Mouse (Mus musculus) stomach, embryonic 16.5 days (tissue): ENCODE data around the gene Pitpna. TPM values are rescaled to one million over a fixed set of nuclear protein-coding genes. Genes with fewer than 3 reads are reported as not detected.

Experiments
- ATAC-seq: fragments of 200-750 bp; cut with Nextera tagmentation; 2 replicates; pipeline ENCODE4 v1.8.0; 2017; ENCODE audit warnings: moderate number of reproducible peaks, moderate TSS enrichment; ENCODE audit not compliant: insufficient read depth, low FRiP score
- H3K27ac ChIP-seq: fragments of 300-500 bp; sonication (generic); 2 replicates; pipeline ENCODE4 v1.5.1; 2014; ENCODE audit warnings: low read length
- H3K27me3 ChIP-seq: fragments of 300-500 bp; sonication (generic); 2 replicates; pipeline ENCODE4 v1.6.1; 2014; ENCODE audit warnings: low read length, control low read depth, mixed read lengths; ENCODE audit not compliant: control insufficient read depth, insufficient read depth
- H3K36me3 ChIP-seq: fragments of 300-500 bp; sonication (generic); 2 replicates; pipeline ENCODE4 v1.6.1; 2014; ENCODE audit warnings: low read length; ENCODE audit not compliant: control insufficient read depth, insufficient read depth
- H3K4me1 ChIP-seq: fragments of 300-500 bp; sonication (generic); 2 replicates; pipeline ENCODE4 v1.6.1; 2014; ENCODE audit warnings: low read length, control low read depth, mixed read lengths; ENCODE audit not compliant: control insufficient read depth, insufficient read depth
- H3K4me2 ChIP-seq: fragments of 300-500 bp; sonication (generic); 2 replicates; pipeline ENCODE4 v1.6.1; 2014; ENCODE audit warnings: low read depth, low read length, mixed read lengths
- H3K4me3 ChIP-seq: fragments of 300-500 bp; sonication (generic); replicated peaks from 2 replicates; pipeline ENCODE4 v1.5.1; 2014; ENCODE audit warnings: mild to moderate bottlenecking, low read length
- H3K9ac ChIP-seq: fragments of 300-500 bp; sonication (generic); 2 replicates; pipeline ENCODE4 v1.6.1; 2014; ENCODE audit warnings: low read length
- H3K9me3 ChIP-seq: fragments of 300-500 bp; sonication (generic); replicated peaks from 2 replicates; pipeline ENCODE4 v1.6.1; 2016; ENCODE audit warnings: low read length, control low read depth; ENCODE audit not compliant: control insufficient read depth
- WGBS: fragments of 180-500 bp; shearing (Covaris S2); extraction: QIAGEN DNeasy Blood & Tissue Kit; methylation state at CpG from one replicate; pipeline ENCODE4 v1.1.7; 2014; 5-methylcytosine and 5-hydroxymethylcytosine counted together
- polyA plus RNA-seq: library from polyadenylated mRNA; unstranded; fragments of >200 nt; fragmentation: Nextera tagmentation; extraction: Ambion mirVana; gene quantifications from 2 replicates; pipeline ENCODE4 v1.2.1, GENCODE M21; 2015

The Pitpna gene
- polyA plus RNA-seq, 1 experiment from 2014 or later: 63.1 TPM

DNA sequence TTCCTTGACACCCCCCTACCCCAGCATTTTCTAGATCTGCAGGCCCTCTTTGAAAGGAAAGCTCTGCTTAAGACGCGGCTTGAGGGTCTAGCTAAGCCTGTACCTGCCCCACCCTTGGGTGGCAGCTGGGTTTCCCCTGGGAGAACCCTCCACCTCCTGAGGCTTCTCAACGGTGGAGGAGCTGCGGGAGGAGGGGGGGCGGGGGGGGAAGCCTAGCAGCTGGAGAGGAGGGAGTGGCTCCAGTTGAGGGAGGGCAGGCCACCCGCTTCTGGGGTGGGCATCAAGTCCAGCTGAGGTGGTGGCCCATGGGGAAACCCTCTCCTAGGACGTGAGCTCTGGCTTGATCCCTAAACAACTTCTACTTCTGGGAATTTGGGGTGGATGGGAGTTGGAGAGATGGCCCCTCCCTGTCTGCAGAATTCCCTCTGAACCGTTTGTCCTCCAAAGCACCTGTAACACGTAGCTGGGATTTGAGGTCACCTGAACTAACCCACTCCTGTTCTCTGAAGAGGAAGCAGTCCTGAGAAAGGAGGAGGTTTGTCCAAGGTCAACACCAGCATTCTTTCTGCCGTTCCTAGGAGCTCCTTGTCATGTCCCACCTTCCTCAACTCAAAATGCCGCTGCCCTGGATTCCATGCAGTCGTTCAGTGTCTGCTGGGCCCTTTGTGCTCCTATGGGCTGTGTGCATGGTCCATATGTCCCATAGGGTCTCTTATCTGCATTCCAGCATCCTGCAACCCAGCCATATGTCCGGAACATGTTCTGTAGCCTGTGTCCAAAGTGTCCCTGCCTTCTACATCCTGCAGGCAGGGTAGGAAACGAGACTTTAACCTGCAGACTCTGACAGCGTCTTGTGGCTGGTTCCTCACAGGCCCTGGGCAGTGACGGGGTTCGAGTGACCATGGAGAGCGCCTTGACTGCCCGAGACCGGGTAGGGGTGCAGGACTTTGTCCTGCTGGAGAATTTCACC is 69.0 kb downstream of the Pitpna start:
- Histone ChIP-seq H3K4me2 (peak overlapping the region; percentile 66), H3K4me3 (peak overlapping the region; percentile 81), H3K4me1 (peaks cover 37% of the 10 kb centered on the region), H3K9ac (peak overlapping the region; percentile 90), H3K27ac (peak overlapping the region; percentile 91), H3K9me3 (no peaks in the 10 kb centered on the region), H3K36me3 (peaks cover 16% of the 10 kb centered on the region), H3K27me3 (no peaks in the 10 kb centered on the region)
- 52% methylated on average over 18 of the region's 20 CpGs for WGBS
- no peak for ATAC-seq

DNA sequence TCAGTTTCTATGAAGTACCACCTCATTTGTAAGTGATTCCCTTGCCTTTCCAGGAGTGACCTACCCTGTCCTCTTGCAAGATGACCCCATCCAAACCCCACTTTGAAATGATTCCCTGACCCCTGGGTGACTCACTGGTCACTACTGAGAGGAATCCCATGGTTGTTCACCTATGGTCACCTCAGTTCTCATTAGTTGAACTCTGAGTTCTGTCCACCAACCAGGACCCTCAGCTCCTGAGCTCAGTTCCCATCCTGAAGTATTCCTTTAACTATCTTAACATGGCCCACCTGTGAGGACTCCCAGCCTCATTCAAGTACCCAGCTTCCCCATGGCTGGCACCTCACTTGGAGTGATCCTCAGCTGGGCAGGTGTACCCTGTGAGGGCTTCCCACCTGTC is 69.9 kb downstream of the Pitpna start:
- Histone ChIP-seq H3K36me3 (peaks cover 16% of the 10 kb centered on the region), H3K27me3 (no peaks in the 10 kb centered on the region), H3K9ac (no peak overlapping the region), H3K4me1 (peaks cover 29% of the 10 kb centered on the region), H3K9me3 (no peaks in the 10 kb centered on the region), H3K27ac (no peak overlapping the region), H3K4me2 (no peak overlapping the region), H3K4me3 (no peak overlapping the region)
- no peak for ATAC-seq

DNA sequence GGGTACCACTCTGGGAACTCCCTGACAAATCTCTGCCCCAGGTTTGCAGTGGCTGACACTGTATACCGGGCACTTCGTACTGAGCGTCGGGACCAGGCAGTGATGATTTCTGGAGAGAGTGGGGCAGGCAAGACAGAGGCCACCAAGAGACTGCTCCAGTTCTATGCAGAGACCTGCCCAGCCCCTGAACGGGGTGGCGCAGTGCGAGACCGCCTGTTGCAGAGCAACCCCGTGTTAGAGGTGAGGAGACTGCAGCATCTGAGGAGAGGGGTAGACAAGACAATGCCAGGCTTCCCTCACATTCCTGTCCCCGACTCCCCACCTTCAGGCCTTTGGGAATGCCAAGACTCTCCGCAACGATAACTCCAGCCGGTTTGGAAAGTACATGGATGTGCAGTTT is 70.4 kb downstream of the Pitpna start:
- Histone ChIP-seq H3K4me3 (no peak overlapping the region), H3K36me3 (peaks cover 16% of the 10 kb centered on the region), H3K9ac (no peak overlapping the region), H3K9me3 (no peaks in the 10 kb centered on the region), H3K27me3 (no peaks in the 10 kb centered on the region), H3K4me2 (no peak overlapping the region), H3K4me1 (peaks cover 25% of the 10 kb centered on the region), H3K27ac (no peak overlapping the region)
- no peak for ATAC-seq
- WGBS: 95% methylated on average over 13 of the region's 13 CpGs

DNA sequence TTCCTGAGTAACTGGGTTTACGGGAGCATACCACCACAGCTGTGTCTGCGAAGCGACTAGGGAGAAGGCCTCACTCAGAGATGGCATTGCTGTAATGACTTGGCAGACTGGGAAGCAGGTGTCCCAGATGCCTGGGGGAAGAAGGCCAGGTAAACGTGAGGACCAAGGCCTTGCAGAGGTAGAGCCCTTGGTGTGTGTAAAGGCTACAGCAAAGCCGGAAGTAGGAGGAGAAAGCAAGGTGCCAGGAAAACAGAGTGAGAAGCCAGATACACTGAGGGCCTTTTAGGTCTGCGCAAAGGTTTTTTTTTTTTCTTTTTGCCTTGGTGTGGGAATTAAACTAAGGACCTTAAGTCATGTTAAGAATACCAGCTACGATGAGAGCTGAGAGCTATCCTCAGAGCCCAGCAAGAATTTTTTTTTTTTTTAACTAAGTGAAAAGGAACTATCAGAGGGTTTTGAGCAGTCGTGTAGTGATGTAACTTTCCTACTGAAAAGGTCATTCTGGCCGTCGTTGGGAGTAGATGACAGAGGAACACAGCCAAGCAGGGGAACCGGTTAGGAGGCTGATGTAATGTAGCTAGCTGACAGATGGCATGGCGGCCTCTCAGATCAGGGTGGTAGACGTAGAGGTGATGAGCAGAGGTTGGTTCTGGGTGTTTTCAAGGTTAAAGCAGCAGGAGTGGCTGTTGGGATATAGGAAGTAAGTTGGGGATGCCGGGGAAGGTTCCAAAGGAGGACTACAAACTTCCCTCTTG is 71.3 kb downstream of the Pitpna start:
- Histone ChIP-seq H3K36me3 (peaks cover 16% of the 10 kb centered on the region), H3K9me3 (no peaks in the 10 kb centered on the region), H3K4me1 (peaks cover 22% of the 10 kb centered on the region), H3K27ac (no peak overlapping the region), H3K9ac (no peak overlapping the region), H3K4me2 (no peak overlapping the region), H3K27me3 (no peaks in the 10 kb centered on the region), H3K4me3 (no peak overlapping the region)
- ATAC-seq: no peak
- 78% methylated on average over 14 of the region's 14 CpGs for WGBS

DNA sequence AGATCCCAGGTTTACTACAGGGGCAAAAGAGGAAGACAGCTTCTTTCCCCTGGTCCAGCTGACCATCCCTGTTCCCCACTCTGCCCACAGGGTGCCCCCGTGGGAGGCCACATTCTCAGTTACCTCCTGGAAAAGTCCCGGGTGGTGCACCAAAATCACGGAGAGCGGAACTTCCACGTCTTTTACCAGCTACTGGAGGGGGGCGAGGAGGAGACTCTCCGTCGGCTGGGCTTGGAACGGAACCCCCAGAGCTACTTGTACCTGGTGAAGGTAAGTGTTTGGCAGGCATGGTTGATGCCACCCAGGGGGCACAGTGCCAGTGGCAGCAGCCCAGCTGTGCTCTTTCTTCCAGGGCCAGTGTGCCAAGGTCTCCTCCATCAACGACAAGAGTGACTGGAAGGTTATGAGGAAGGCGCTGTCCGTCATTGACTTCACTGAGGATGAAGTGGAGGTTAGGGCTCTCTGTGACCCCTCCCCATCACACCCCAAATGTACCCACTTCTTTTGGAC is 72.2 kb downstream of the Pitpna start:
- no peaks in the 10 kb centered on the region for H3K27me3 ChIP-seq
- 92% methylated on average over 12 of the region's 12 CpGs for WGBS
- no peak overlapping the region for H3K4me2 ChIP-seq
- peaks cover 20% of the 10 kb centered on the region for H3K36me3 ChIP-seq
- no peak overlapping the region for H3K27ac ChIP-seq
- H3K9me3 ChIP-seq: no peaks in the 10 kb centered on the region
- ATAC-seq: no peak
- no peak overlapping the region for H3K9ac ChIP-seq
- no peak overlapping the region for H3K4me3 ChIP-seq
- peaks cover 12% of the 10 kb centered on the region for H3K4me1 ChIP-seq

DNA sequence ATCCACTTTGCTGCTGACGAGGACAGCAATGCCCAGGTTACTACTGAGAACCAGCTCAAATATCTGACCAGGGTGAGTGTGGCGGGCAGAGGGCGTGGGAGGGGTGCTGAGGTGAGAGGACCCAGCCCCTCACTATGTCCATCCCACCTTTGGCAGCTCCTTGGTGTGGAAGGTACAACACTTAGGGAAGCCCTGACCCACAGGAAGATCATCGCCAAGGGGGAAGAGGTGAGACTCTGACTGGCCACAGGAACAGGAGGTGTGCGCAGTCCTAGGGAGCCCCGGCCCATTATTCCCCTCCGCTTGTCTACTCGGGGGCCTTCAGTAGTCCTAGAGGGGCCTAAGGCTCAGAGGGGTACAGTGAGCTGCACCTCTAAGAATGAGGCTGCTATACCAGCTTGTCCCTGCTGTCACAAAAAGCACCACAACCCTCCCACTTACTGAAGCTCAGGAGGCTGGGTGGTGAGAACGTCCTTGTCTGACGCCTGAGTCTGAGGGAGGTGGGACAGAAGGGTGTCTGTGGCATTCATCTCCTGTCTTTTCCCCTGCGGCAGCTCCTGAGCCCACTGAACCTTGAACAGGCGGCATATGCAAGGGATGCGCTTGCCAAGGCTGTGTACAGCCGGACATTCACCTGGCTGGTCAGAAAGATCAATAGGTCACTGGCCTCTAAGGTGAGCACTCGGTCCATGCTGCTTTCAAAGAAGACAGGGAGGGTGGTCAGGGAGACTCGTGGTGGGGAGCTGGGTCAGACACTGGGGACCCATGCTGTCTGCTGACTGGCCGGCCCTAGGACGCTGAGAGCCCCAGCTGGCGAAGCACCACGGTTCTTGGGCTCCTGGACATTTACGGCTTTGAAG is 73.3 kb downstream of the Pitpna start:
- Histone ChIP-seq H3K36me3 (peaks cover 30% of the 10 kb centered on the region), H3K27me3 (no peaks in the 10 kb centered on the region), H3K4me3 (no peak overlapping the region), H3K27ac (no peak overlapping the region), H3K9me3 (no peaks in the 10 kb centered on the region), H3K9ac (no peak overlapping the region), H3K4me1 (peaks cover 9% of the 10 kb centered on the region), H3K4me2 (no peak overlapping the region)
- ATAC-seq: no peak
- 86% methylated on average over 21 of the region's 21 CpGs for WGBS

DNA sequence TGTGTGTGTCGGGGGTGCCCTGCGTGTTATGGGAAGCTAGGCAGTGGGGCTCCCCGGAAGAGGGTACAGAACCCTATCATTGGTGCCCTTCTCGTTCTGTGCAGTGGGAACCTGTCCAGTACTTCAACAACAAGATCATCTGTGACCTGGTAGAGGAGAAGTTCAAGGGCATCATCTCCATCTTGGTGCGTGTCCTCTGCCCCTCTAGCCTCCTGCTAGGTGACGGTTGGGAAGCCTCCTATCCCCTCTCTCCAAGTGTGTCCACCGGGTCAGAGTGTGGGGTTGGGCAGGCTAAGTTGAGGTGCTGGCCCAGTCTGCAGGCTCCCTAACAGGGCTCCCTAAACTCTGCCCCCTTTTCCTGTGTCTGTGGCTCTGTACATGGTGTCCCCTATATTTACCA is 74.2 kb downstream of the Pitpna start:
- no peaks in the 10 kb centered on the region for H3K9me3 ChIP-seq
- H3K4me2 ChIP-seq: no peak overlapping the region
- no peak for ATAC-seq
- H3K27me3 ChIP-seq: no peaks in the 10 kb centered on the region
- no peak overlapping the region for H3K9ac ChIP-seq
- no peak overlapping the region for H3K4me3 ChIP-seq
- H3K36me3 ChIP-seq: peaks cover 36% of the 10 kb centered on the region
- peaks cover 1% of the 10 kb centered on the region for H3K4me1 ChIP-seq
- no peak overlapping the region for H3K27ac ChIP-seq
- WGBS: 95% methylated on average over 7 of the region's 7 CpGs

DNA sequence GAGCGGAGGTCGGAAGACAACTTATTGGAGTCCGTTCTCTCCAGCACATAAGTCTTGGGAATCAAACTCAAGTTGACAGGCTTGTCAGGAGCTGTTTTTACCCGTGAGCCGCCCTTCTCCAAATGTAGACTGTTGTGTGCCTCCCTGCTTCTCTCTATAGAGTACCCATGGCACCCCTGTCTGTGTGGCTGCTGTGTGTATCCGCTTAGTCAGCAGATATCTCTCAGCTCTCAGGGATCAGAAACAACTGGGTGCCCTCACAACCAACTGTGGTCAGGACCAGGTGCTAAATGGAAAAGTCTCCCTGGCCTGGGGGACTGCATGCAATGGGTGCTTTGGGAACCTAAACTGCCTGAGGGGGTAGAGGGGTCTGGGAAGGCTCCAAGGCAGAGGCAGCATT is 78.4 kb downstream of the Pitpna start:
- Histone ChIP-seq H3K4me3 (no peak overlapping the region), H3K9ac (no peak overlapping the region), H3K27me3 (no peaks in the 10 kb centered on the region), H3K9me3 (no peaks in the 10 kb centered on the region), H3K4me2 (no peak overlapping the region), H3K4me1 (no peaks in the 10 kb centered on the region), H3K36me3 (peaks cover 27% of the 10 kb centered on the region), H3K27ac (no peak overlapping the region)
- no peak for ATAC-seq
- 95% methylated on average over 6 of the region's 6 CpGs for WGBS
